Mouse (Mus musculus): ENCODE data around the gene Depdc5. TPM values are rescaled to one million over a fixed set of nuclear protein-coding genes. Genes with fewer than 3 reads are reported as not detected.
A peak's percentile ranks its signal among the peaks of the same experiment; 100 is the strongest.

Depdc5 gene
- total RNA-seq, 2 experiments from 2014 or later, result 22.1 to 30.9 TPM

GRCm38 (mm10) chr5:32997686-32998085, 134.2 kb downstream of the Depdc5 start:
- no peak for DNase-seq (ENCODE audit: low spot score in 2 of 2)

DNA sequence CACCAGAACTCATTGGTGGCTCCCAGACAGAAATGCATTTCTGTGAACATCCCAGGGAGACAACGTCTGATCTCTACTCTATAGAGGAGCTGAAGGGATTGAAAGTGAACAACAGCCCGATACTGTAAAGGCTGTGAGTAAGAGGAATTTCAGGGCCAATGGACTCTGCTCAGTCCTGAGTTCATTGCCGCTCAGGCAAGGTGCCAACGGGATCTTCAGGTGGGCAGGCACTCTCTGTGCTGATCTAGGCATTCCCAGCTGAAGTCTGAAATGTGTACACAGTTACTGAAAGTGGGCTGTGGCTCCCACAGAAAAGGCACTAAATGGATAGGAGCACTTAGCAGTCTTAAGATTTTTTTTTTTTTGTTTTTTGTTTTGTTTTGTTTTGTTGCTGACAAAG, 135.3 kb downstream of the Depdc5 start:
- no peak for DNase-seq (ENCODE audit: low spot score in 2 of 2)

DNA sequence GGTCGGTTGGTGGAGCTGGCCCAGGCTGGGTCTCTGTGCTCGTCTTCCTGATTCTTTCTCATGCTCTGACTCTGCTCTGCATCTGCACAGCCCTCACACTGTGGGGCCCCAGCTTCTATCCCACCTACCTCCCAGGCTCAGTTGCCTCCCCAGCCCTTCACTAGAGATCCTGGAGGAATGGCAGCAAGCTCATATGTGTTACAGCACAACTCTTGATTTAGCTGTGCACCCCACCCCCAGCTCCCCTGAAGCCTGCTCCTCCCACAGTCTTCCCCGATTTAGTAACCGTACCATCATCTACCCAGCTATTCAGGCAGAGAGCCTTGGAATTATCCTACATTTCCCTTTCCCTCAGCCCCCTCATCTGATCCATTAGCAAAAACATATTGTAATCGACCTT, 137.6 kb downstream of the Depdc5 start:
- no peak for DNase-seq (ENCODE audit: low spot score in 2 of 2)

DNA sequence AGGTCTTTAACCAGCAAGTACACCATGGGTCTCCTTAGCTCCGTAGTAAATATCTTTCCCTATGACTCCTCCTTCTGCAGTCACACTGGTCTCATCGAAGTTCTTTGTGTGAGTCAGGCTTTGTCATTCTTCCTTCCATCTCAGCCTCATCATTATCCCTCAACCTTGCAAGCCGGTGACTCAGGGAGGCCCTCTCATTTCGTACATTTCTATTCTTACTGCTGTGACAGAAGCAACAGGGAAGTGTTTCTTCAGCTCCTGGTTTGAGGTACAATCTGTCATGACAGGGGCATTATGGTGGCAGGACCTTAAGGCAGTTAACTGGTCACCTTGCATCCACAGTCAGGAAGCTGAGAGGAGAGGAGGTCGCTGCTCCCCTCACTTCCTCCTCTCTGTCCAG, 139.3 kb downstream of the Depdc5 start:
- no peak for DNase-seq (ENCODE audit: low spot score in 2 of 2)

GRCm38 (mm10) chr5:33003500-33003899, 140.0 kb downstream of the Depdc5 start:
- DNase-seq (ENCODE audit: low spot score in 2 of 2), result no peak

- DNase-seq (ENCODE audit: low spot score in 2 of 2), result no peak
Observed at GRCm38 (mm10) chr5:33004110-33004509, 140.6 kb downstream of the Depdc5 start.

GRCm38 (mm10) chr5:33005442-33006145, 142.1 kb downstream of the Depdc5 start:
- no peak for DNase-seq (ENCODE audit: low spot score in 2 of 2)

GRCm38 (mm10) chr5:33006670-33007069, 143.2 kb downstream of the Depdc5 start:
- DNase-seq (ENCODE audit: low spot score in 2 of 2), result no peak

- DNase-seq (ENCODE audit: low spot score in 2 of 2), result no peak
Observed at GRCm38 (mm10) chr5:33007371-33007770, 143.9 kb downstream of the Depdc5 start.

- DNase-seq (ENCODE audit: low spot score in 2 of 2), result no peak
Observed at GRCm38 (mm10) chr5:33009301-33009700, 145.8 kb downstream of the Depdc5 start.

GRCm38 (mm10) chr5:33009818-33010812, 146.6 kb downstream of the Depdc5 start:
- DNase-seq (ENCODE audit: low spot score in 2 of 2), result no peak

DNA sequence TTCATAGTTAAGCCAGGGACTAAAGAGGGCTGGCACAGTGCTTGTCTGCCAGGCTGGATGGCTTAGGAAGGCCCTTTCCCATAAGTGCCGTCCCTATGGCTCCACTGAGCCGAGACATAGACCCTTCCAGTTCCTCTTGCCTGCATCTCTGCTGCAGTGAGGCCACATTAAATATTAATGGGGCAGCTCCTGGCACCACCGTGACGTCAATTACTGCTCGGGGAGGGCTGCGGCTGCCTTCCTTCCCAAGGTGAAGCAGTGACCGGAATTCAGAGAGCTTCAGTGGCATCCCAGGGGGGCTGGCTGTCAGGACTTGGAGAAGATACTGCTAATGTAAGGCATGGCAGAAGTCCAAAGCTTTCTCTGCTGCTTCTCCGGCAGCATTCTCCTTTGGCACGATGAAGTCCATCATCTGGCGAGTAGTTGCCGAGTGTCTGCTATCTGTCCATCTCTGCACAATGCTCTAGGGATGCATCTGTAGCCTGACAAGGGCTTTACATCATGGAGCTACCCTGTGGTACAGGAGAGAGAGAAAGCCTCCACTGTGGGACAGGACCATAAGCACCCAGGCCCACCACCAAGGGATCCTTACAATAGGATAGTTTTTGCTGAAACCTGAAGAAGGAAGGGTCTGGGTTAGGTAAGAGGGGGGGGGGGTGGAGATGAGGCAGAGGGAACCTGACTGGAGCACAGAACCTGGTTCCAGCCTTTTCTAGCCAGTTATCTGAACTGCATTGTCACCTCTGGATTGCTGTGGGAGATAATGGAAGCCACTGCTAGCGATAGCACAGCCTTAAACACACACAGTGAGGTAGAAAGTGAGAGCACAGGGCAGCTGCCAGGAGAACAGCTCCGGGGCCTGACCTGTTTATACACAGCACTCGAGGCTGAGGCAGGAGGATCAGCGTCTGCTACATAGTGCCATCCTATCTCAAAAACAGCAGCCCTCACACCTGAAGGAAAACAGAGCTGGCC, 147.9 kb downstream of the Depdc5 start:
- DNase-seq (ENCODE audit: low spot score in 2 of 2), result no peak

GRCm38 (mm10) chr5:33014096-33014495, 150.6 kb downstream of the Depdc5 start:
- DNase-seq (ENCODE audit: low spot score in 2 of 2), result no peak

GRCm38 (mm10) chr5:33015579-33015978, 152.1 kb downstream of the Depdc5 start:
- DNase-seq (ENCODE audit: low spot score in 2 of 2), result no peak

- DNase-seq (ENCODE audit: low spot score in 2 of 2), result no peak
Observed at GRCm38 (mm10) chr5:33018189-33018560, 154.7 kb downstream of the Depdc5 start.

- DNase-seq (ENCODE audit: low spot score in 2 of 2), result peak; percentile 95
Observed at GRCm38 (mm10) chr5:33018561-33019425, 155.3 kb downstream of the Depdc5 start, which contains the start of gene Ywhah. Ywhah (plus strand) TSS chr5:33018816.

DNA sequence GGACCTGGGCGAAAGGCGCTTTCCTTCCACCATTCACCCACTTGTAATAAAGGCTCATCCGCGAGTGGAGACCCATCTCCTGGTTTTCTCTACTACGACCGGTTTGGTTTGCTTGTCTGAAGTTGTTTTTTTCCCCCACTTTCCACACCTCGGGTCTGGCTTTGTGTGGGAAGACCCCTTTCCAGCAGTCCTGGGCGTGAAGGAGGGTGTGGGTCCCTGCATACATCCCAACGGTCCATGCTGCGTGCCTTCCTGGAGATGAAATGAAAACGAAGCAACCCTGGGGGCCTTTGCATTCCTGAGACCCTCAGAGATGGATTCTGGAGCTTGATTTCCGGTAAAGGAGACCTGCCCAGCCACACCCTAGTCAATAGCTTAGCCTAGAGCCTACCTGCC, 155.9 kb downstream of the Depdc5 start:
- DNase-seq (ENCODE audit: low spot score in 2 of 2), result no peak

DNA sequence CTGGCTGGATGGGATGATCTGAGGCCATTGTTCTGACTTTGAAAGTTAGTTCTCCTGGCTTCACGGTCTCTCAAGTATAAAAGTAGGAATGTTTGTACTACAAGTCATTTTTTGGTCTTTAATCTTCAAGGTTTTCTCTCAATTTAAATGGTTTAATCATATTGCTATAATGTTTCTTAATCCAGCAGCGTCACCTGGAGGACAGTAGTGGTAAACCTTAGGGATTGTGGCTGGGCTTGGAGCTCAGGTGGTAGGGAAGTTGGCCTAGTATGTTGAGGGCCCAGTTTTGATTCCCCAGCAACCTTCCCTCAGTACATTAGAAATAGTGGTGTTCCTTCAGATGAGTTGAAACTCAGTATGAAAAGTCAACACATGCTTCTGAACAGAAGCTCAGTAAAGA, 158.1 kb downstream of the Depdc5 start:
- DNase-seq (ENCODE audit: low spot score in 2 of 2), result no peak

DNA sequence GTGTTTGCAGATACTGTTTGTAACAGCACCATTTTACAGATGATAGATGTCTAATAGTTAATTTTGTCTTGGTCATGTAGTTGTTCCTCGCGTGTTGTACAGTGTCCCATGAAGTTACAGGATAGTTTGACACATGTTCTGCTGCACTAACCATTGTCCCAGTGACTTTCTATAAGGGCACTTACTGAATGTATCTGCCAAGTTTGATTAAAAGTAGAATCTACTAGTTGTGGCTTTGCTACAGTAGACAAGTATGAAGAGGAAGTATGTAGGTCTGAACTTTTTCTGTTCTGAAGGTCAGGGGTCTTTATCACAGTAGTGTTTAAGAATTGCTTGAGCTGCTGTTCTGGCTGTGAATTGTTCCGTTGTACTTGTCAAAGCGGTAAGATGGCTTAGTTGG, 159.8 kb downstream of the Depdc5 start:
- no peak for DNase-seq (ENCODE audit: low spot score in 2 of 2)

DNA sequence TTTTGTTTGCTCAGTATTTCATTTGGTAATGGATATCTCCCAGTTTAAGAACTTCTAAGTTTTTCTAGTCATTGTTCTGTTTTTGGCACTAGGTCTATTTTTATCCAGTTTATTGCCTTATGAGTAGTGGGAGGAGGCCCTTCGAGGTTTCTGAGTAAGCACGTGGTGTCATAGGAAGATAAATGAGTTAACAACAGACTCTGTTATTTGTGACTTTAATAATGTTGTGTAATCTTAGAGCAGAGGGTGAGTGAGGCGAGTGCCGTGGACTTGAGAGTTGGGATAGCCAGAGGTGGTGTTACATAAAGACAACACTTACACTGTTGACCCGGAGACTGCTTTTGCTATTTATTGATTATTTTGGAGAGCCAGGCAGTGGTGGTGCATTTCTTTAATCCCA, 161.0 kb downstream of the Depdc5 start:
- no peak for DNase-seq (ENCODE audit: low spot score in 2 of 2)
